Mouse (Mus musculus): ENCODE measurements around the gene Zdhhc18.

Gene Zdhhc18

GRCm38 (mm10) chr4:133649989-133650699, at the start of gene Zdhhc18:
Gene Zdhhc18, minus strand, starts transcription at chr4:133650154.
- DNase-seq (ENCODE audit: low read depth, low spot score), result peak; percentile 91

- DNase-seq (ENCODE audit: low read depth, low spot score), result no peak
Observed at GRCm38 (mm10) chr4:133695363-133695762, 45.4 kb upstream of the Zdhhc18 start.

- DNase-seq (ENCODE audit: low read depth, low spot score), result no peak
Observed at GRCm38 (mm10) chr4:133690252-133690651, 40.3 kb upstream of the Zdhhc18 start.

- DNase-seq (ENCODE audit: low read depth, low spot score), result no peak
Observed at GRCm38 (mm10) chr4:133688417-133689067, 38.6 kb upstream of the Zdhhc18 start.

GRCm38 (mm10) chr4:133687126-133687525, 37.2 kb upstream of the Zdhhc18 start:
- no peak for DNase-seq (ENCODE audit: low read depth, low spot score)

GRCm38 (mm10) chr4:133686512-133686911, 36.6 kb upstream of the Zdhhc18 start:
- no peak for DNase-seq (ENCODE audit: low read depth, low spot score)

- no peak for DNase-seq (ENCODE audit: low read depth, low spot score)
Observed at GRCm38 (mm10) chr4:133680206-133680786, 30.3 kb upstream of the Zdhhc18 start.

GRCm38 (mm10) chr4:133679629-133680028, 29.7 kb upstream of the Zdhhc18 start:
- DNase-seq (ENCODE audit: low read depth, low spot score), result no peak

GRCm38 (mm10) chr4:133677266-133677665, 27.3 kb upstream of the Zdhhc18 start:
- no peak for DNase-seq (ENCODE audit: low read depth, low spot score)

GRCm38 (mm10) chr4:133676189-133676588, 26.2 kb upstream of the Zdhhc18 start:
- DNase-seq (ENCODE audit: low read depth, low spot score), result no peak

GRCm38 (mm10) chr4:133675594-133676016, 25.7 kb upstream of the Zdhhc18 start:
- peak; percentile 97 for DNase-seq (ENCODE audit: low read depth, low spot score)

- DNase-seq (ENCODE audit: low read depth, low spot score), result no peak
Observed at GRCm38 (mm10) chr4:133674331-133674695, 24.4 kb upstream of the Zdhhc18 start.

- DNase-seq (ENCODE audit: low read depth, low spot score), result no peak
Observed at GRCm38 (mm10) chr4:133673666-133674330, 23.8 kb upstream of the Zdhhc18 start.

GRCm38 (mm10) chr4:133672845-133673647, 23.1 kb upstream of the Zdhhc18 start:
- DNase-seq (ENCODE audit: low read depth, low spot score), result peak; percentile 51

GRCm38 (mm10) chr4:133671881-133672844, 22.2 kb upstream of the Zdhhc18 start, which contains the start of gene Pigv:
Gene Pigv, minus strand, starts transcription at chr4:133672647.
- DNase-seq (ENCODE audit: low read depth, low spot score), result peak; percentile 94

- DNase-seq (ENCODE audit: low read depth, low spot score), result peak; percentile 86
Observed at GRCm38 (mm10) chr4:133671184-133671880, 21.4 kb upstream of the Zdhhc18 start.

GRCm38 (mm10) chr4:133669652-133670210, 19.8 kb upstream of the Zdhhc18 start:
- DNase-seq (ENCODE audit: low read depth, low spot score), result no peak

GRCm38 (mm10) chr4:133668537-133668936, 18.6 kb upstream of the Zdhhc18 start:
- DNase-seq (ENCODE audit: low read depth, low spot score), result no peak

- no peak for DNase-seq (ENCODE audit: low read depth, low spot score)
Observed at GRCm38 (mm10) chr4:133666199-133666598, 16.2 kb upstream of the Zdhhc18 start.

Measured in ZHBTc4 (cell line).